Mouse (Mus musculus) adrenal gland, postnatal 10 days (tissue): ENCODE measurements around the gene Irgm1. TPM values are rescaled to one million over a fixed set of nuclear protein-coding genes. Genes with fewer than 3 reads are reported as not detected.
"Not testable (repeated sequence)": the region's sequence is repeated elsewhere in the genome, so short reads cannot be mapped to it uniquely, and the experiment has no call there.

Source experiments
- DNase-seq: peaks from one replicate; pipeline ENCODE4 v3.0.0; 2021; ENCODE audit warnings: mixed read lengths
- total RNA-seq, 2 experiments: library from RNA; stranded (reverse); gene quantifications; 2 replicates each; pipeline ENCODE4 v1.2.3; 2021

Irgm1 gene
- total RNA-seq, 2 experiments from 2014 or later, result 13.2 to 17.8 TPM

DNA sequence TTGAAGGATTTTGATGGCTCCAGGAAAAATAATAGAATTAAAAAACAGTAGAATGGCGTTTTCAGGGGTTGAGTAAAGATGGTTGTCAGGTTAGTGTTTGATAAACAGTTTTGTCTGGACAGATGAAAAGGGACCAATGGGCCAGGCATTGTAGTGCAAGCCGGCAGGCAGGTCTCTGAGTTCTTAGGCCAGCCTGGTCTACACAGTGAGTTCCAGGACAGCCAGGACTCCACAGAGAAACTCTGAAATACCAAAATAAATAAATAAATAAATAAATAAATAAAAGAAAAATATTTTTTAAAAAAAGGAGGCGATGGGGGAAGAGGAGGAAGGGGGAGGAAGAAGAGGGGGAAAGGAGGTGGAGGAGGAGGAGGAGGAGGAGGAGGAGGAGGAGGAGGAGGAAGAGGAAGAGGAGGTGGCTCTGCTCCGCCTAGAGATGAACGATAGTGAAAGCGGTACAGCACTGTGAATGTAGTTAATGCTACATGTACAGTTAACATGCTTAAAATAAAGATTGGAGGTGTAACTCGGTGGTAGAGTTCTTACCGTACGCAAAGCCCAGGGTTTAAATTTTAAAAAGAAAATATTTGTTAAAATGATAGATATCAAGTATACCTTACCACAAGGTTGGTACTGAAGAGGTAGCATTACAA, 38.3 kb downstream of the Irgm1 start:
- no peak for DNase-seq

DNA sequence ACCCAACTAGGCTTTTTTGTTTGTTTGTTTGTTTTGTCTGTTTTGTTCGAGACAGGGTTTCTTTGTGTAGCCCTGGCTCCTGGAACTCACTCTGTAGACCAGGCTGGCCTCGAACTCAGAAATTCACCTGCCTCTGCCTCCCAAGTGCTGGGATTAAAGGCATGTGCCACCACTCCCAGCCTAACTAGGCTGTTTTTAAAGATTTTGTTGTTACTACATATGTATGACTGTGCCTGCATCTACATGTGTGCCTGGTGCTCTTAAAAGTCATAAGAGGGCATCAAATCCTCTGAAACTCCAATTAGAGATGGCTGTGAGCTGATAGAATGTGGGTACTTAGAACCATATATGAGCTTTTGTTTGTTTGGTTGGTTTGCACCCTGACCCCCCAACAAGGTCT, 40.2 kb downstream of the Irgm1 start:
- no peak for DNase-seq

DNA sequence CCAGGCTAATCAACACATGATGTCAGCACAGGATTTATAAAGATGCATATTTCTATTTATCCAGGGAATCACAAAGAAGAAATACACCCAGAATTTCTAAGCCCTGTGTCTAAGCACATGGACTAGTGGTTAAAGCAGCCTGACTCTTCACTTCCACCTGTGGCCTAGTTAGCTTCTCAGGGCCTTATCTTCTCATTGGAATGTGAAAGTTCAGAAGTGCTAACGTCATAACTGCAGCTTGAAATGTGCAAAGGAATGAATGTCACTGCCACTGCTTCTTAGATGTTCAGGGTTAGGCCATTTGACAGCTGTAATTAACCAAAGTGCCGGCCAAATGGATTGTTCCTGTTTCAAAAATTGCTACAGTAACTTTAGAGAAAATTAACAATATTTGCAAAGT, 41.2 kb downstream of the Irgm1 start:
- DNase-seq, result no peak

DNA sequence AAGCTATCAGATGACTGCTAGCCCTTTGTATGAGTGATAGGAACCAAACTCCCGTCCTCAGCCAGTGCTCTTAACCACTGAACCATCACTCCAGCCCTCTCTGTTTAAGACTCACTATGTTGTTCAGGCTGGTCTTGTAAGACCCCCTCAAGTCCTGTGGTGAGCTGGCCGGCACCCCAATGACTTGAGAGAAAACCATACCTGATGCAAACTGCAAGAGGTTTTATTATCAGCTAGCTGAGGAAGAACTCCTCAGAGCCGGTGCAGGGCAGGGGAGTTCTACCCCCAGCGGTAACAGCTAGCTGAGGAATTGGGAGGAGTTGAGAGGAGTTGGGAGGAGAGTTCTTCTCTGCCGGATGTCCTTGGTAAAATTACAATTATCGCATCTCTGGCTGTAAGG, 43.6 kb downstream of the Irgm1 start:
- no peak for DNase-seq

DNA sequence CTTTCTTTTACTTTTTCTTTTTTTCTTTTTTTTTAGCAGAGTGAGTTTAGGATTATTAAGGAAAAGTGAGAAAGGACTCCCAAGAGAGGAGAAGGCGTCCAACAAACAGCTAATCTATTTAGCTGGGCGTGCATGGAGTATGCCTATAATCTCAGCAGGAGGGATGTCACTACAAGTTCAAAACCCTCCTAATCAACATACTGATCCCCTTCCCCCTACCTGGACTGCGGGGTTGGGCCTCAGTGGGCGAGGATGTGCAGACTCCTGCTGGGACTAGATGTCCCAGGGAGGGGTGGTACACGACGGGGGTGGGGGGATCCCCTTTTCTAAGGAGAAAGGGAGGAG, 44.8 kb downstream of the Irgm1 start:
- no peak for DNase-seq

DNA sequence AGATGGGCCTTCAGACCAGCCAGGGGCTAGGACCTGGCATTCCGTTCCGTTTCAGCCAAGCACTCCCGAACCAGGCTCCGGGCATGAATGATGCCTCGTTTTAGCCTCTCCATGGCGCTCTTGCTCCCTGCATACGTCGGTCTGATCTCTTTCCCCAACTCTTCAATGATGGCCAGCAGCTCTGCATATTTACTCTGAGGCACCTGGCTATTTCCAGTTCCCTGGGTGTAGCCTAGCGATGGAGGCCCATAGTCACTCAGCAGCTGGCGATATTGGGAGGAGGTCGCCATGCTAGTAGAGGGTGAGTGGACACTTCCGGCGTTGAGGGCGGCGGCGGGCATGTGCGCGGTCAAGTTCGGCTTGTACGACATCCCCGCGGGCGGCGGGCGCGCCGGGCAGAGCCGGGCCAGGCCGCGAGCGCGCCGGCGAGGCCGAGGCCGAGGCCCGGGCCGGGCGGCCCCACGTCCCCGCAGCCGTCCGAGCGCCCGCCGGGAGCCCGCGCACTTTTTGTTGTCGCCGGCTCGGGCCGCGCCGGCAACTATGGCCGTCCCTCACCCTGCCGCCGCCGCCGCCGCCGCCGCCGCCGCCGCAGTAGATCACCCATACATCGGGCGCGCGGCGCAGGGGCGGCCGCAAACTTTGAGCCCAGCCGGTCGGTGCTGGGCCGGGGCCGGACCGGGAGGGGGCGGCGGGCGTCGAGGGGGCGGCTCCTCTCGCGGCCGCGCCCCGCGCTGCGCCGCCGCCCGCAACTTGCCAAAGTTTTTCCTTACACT, 45.3 kb downstream of the Irgm1 start, which contains the start of the genes Trim7 and Gm12184:
Gene Trim7, plus strand, starts transcription at position 162 of the 773 bp plus-strand sequence.
Gene Gm12184, minus strand, starts transcription at position 677 of the 773 bp plus-strand sequence.
- DNase-seq, result not testable (repeated sequence)

DNA sequence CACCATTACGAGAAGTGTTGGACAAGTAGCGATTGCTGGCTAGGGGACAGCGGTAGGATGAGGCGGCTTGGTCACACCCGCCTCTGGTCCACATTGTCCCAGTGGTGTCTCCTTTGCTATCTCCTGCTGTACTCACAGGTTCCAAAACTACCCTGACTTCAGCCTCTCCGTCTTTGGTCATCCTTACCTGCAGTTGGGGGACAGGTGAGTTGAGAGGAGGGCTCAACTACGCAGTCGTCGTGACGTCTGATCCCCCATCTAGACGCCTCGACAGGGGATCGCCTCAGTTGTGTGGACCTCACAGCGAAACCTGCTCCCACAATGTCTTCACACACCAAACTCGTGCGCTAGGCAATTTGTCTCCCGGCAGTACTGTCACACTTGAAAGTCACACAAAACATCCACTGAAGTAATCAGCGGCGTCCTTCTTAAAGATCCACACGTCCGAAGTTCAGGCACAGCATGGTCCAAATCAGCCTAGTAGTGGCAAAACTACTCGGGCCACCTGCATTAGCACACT, 47.1 kb downstream of the Irgm1 start:
- DNase-seq, result no peak

DNA sequence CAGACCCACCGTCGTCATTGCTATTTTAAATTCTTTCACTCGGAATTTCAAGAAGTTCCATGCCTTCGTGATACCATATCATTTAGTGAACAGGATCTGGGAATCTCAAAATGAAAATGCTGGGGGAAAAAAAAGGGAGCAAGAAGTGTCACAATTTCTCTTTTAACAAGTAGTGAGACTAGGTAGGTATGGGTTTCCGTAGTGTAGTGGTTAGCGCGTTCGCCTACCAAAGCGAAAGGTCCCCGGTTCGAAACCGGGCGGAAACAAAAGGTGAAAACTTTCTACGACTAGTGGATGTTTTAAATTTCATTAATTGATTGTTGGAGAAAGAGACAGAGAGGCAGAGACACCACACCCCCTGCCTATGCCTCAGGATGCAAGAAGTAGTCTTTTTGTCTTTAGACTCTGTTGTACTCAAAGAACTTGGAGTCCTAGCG, 47.9 kb downstream of the Irgm1 start:
- peak; percentile 68 for DNase-seq

DNA sequence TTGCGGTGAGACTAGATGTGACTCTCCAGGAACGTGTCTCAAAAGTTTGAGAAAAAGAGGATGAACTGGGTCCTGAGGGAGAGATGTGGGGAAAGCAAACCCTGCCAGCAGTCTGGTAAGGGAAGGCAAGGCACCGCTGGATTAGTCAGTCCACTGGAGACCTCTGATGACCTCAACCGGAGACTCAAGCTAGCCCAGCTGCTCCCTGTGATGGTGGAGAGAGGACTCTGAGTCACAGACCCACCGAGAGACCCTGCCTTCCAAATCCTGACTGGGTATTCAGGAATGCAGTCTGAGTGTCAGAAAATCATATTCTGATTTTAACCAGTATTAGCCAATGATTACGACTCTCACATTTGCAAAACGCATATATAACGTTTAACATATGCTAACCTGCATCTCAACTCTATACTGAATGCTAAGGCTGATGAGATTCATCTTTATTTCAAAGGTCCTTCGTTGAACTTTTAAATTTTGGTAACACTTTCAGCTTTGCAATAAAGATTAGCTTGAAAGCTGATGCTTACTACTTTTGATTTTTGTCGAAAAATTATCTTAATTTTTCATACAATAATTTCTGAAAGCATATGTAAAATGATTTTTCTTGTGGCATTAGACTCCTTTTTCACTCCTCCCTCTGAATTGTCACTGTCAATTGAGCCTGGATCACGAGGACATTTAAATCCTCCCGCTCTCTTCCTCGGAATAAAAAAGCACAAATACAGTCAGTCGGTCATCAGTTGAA, 48.5 kb downstream of the Irgm1 start:
- no peak for DNase-seq

DNA sequence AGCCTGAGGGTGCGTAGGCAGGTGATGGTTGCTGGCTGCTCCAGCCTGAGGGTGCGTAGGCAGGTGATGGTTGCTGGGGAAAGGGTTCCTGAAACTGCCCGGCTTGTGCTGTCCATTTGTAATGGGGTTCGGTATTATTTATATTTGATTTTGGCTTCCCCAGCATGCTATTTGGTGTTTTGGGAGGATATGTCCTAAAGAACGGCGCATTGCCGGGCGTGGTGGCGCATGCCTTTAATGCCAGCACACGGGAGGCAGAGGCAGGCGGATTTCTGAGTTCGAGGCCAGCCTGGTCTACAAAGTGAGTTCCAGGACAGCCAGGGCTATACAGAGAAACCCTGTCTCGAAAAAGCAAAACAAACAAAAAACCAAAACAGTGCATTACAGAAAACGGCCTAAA, 50.2 kb downstream of the Irgm1 start:
- DNase-seq, result not testable (repeated sequence)

DNA sequence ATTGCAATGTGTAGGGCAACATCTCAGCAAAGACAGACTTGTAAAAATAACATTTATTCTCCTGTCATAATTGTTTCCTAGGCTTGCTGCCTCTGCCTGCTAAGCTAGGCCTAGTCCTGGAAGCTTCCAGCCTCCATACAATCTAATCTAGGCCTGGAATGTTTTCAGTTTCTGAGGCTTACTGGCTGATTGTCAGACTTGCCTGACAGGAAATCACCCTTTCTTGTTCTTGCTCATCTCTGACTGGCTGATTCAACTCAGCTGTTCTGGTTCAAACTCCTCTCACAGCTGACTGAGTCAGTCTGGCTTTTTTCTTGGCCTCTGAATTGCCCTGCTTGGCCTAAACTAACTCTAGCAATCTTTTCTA, 51.2 kb downstream of the Irgm1 start:
- DNase-seq, result no peak

DNA sequence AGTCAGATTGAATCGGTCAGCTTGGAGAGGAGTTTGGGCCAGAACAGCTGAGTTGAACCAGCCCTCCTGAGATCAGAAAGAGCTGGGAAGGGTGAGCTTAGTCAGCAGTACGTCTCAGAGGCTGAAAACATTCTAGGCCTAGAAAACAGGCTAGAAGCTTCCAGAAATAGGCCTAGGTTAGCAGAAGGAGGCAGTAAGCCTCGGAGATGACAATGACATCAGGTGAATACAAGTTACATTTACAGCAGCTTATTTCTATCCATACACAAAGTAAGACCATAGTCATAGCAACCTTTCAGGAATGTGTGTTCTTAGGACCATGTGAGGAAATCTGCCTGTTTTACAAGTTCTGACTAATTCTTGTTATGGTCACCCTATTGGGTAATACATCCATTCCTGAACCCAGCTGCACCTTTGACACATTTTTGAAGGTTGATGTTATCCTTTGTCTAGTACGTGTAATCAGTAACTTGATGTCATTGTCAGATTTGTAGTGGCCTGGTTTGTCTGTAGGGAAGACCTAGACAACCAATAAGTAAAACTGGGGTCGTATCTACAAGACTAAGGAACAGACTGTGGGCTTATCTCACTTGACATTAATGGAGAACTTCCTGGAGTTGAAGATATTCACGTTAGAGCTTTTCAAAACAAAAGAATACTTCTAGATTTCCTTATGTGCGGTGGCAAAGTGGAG, 51.7 kb downstream of the Irgm1 start:
- DNase-seq, result no peak

DNA sequence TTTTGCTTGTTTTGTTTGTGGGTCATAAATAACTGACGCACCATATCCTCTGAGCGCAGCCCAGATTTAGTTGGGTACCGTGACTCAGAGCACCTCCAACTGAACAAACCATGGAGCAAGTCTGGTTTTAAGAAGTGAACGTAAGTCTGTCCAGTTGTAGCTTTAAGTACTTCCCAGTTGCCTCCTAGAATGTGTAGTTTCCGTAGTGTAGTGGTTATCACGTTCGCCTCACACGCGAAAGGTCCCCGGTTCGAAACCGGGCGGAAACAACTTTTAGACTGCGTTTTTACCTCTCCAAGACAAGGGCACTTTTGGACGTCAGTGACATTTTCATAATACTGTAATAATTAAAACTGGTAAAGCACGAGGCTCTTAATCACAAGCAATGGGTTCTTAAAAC, 53.1 kb downstream of the Irgm1 start:
- peak; percentile 90 for DNase-seq

DNA sequence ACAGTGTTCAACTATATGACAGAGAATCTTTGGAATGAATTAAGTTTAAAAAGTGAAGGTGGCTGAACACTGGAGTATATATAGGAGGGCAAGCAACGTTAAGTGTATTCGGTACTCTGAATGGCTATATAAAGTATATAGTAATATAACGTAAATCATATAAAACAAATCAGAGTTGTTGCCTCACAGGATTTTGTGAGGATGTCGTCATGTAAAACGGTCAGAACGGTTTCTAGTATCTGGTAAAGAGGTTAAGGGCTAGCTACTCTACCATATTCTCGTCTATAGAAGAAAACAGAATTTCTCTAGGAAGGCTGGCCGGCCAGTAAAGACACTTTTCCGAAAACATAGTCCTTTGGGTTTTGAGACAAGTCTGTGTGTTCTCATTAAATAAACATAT, 53.7 kb downstream of the Irgm1 start:
- no peak for DNase-seq

DNA sequence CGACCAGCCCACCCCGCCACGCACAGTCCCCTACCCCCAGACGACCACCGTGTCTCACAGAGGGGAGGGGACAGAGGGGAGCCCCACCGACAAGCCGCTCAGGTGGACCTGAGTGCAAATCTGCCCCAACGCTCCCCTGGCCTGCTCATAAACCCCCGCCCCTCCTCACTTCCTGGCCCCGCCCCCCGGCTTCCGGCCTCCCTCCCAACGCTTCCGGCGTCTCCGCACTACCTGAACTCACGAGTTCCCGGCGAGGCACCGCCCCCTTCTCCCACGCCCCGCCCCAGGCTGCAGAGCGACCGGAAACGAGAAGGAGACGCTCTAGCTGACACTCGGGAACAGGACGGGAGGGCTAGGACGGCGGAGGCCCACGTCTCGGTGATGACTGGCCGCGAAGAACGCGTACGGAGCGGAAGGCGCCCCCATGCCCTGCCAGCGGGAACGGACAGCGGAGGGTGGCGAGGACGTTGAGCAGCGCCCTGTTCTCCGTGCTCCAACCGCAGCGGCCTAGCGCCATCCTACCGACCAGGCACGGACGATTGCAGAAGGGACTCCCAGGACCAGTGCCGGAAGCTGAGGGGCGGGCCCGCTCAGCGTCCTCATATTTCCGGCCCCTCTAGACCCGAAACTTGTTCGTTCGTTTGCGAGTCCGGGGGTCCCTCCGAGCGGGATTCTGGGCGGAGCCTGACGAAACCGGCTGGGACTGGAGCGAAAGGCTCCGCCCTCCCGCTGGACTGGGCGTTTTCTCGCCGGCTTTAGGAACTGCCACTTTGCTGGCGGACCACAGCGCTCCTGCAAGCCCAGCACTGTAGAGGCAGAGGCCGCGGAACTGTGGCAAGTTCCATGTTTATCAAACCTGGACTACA, 54.5 kb downstream of the Irgm1 start, which contains the start of gene Trim41:
Gene Trim41, minus strand, starts transcription at position 554 of the 866 bp plus-strand sequence.
- DNase-seq, result peak; percentile 99

DNA sequence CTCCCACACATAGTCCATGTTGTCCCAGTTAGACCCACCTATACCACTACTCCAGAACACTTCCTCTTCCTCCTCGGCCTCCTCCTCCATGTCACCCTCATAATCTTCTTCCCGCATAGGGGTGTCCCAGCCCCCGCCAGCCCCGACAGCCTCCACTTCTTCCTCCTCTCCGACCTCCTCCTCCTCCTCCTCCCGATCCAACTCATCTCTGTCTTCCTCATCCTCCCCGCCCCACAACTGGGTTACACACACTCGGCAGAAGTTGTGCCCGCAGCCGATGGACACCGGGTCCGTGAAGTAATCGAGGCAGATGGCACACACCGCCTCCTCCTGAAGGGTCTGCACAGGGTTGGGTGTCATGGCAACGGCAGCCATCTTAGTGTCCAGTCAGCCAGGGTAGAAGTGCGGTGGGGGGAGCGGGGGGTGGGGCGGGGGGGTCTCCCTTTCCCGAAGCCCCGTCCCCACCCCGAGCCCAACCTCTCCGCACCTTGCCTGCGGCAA, 55.2 kb downstream of the Irgm1 start:
- DNase-seq, result no peak

DNA sequence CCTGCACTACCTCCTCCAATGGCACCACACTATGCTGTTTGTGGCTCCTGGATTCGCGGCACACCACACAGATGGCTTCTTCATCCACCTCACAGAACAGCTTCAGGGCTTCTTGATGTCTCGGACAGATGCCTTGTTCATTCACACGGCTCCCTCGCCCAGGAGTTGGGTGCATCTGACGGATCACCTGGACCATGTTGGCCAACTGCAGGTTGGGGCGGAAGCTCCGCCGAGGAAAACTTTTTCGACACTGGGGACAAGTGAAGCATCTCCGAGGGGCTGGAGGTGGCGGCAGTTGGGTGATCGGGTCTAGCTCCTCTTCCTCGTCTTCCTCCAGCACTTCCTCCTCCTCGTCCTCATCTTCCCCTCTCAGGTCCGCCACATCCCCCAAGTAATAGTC, 55.6 kb downstream of the Irgm1 start:
- DNase-seq, result no peak

DNA sequence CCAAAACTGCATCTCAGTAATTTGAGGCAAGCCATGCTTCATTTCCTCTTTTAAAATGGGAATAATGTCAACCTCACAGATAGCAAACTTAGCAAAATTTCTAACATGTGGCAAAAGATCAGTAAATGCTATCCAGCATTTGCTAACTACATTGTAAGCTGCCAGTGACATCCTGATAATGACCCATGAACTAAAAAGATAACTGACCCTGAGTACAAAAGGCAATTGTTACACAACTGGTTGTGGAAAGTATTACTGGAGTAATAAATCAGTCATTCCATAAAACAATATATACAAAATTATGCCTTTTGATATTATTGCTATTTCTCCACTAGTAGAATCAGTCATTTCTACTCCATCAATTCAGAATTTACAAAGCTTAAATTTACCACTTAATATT, 57.7 kb downstream of the Irgm1 start:
- no peak for DNase-seq
